Mouse (Mus musculus): ENCODE results near the gene Mnt.
A peak's percentile ranks its signal among the peaks of the same experiment; 100 is the strongest.

Mnt gene

DNA sequence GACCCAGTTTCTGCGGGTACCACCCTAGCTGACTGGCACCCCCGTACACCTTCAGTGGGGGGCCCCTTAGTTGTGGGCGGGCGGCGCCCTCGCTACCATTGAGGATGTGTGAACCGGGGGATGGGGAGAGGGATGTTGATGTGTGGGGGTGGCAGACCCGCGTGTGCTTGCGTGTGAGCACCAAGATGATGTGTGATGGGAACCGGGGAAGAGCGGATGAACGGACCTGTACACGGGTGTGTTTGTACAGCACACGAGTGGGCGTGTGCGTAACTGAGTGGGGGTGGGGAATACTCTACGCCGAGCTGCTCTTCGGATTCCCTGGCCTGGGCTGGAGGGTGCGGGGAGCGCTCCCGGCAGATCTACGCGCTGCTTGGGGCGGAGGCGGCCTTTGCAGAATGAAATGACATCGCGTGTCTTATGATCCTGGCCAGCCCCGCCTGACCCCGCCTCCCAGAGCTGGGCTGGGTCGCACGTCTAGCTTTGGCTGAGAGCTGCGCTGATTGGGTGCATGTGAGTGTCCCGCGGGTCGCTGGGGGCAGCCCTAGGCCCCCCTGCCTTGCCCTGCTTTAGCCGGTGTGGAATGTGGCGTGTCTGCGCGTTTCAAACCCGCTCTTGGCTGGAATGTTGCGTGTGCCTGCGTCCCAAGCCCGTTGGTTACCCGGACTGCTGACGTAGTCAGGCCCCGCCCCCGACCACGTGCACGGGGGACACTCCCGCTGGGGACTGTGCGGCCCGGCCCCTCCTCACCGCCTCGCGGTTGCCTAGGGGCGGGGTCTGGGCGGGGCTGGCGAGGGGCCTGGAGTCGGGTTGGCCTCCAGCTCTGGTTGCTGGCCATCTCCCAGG, 1.1 kb downstream of the Mnt start:
- peak; percentile 97 to 98 for DNase-seq (ENCODE audit: low spot score in 2 of 2)

- peak; percentile 65 to 74 for DNase-seq (ENCODE audit: low spot score in 2 of 2)
These were observed 1.9 kb downstream of the Mnt start for GRCm38 (mm10) chr11:74832503-74833143.

- DNase-seq (ENCODE audit: low spot score in 2 of 2), result no peak
These were observed 3.0 kb downstream of the Mnt start for GRCm38 (mm10) chr11:74833536-74834358.

GRCm38 (mm10) chr11:74834359-74834638, 3.6 kb downstream of the Mnt start:
- no peak for DNase-seq (ENCODE audit: low spot score in 2 of 2)

DNA sequence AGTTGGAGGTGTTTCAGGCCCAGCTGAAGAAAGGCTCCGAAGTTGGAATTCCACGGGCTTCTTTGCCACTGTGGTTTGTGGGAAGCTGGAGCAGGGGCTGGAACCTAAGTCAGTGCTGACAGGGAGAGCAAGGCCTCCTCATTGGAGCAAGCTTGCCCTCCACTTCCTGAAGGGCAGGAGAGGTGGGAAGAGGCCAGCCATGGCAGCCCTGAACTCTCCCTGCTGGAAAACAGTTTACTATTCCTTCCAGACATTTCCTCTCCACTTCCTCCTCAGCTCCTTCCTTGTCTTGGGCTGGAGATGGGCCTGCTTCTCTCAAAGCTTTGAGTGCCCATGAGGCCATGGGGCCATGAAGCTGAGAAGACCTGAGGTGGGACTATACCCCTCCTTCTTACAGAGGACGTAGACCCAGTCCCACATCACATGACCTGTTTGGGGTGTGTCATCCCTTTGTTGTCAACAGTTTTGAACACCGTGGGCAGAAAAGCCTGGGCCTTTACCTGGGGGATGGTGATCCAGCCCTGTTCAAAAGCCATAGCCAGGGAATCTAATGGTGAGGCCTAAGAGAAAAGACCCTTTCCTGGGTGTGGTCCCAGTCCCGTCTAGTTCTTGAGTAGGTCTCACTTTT, 4.0 kb downstream of the Mnt start:
- no peak for DNase-seq (ENCODE audit: low spot score in 2 of 2)

DNA sequence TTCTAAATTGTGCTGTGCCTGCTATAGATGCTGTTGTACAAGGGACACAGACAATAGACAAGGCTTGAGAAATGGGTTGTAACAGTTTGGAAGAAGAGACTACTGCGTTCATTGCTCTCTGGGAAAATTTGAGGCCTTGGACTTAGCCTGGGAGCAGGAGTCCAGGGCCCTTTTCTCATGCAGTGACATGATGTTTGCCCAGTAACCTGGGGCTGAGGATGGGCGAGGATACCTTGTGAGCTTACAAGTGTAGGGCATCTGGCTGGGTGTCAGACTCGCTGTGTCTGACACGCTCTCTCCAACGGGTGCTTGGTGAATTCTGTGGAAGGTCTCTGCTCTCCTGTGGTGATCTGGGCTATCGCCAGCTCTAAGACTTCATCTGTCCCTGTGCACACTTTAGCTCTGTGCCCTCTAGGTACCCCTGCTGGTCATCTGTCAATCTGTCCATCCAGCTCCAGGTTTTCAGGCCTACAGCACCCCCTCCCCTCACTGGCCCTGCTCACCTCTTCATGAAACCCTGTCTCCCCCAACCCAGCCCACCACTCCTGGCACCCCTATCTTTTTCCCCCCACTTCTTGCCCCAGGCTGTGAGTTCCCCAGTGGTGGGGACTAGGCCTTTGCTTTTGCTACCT, 5.0 kb downstream of the Mnt start:
- DNase-seq (ENCODE audit: low spot score in 2 of 2), result no peak

DNA sequence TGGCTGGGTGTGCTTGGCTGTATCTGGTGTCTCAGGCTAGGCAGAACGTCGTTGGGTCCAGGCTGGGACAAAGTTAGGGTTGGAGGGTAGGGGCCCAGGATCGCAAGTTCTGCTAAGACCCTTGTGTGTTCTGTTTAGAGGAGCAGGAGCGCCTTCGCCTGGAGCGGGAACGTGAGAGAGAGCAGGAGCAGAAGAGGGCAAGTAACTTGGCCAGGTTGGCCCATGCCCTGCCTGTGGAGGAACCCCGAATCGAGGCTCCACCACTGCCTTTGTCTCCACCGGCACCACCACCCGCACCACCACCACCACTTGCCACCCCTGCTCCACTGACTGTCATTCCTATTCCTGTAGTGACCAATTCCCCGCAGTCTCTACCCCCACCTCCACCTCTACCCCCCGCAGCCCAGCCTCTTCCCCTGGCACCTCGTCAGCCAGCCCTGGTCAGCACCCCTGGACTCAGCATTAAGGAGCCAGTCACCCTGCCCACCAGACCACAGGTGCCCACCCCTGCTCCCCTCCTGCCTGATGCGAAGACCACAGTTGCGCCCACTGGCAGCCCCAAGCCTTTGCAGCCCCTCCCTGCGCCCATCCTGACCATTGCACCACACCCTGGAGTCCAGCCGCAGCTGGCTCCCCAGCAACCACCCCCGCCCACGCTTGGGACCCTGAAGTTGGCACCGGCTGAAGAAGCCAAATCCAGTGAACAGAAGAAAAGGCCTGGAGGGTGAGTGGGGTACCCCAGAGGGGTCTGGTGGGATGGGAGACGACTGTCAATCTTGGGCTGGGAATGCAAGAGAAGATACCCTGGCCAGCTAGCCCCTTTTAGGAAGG, 5.7 kb downstream of the Mnt start:
- no peak for DNase-seq (ENCODE audit: low spot score in 2 of 2)

GRCm38 (mm10) chr11:74837056-74837693, 6.5 kb downstream of the Mnt start:
- no peak for DNase-seq (ENCODE audit: low spot score in 2 of 2)

GRCm38 (mm10) chr11:74837694-74838431, 7.1 kb downstream of the Mnt start:
- DNase-seq (ENCODE audit: low spot score in 2 of 2), result peak; percentile 97 to 98

DNA sequence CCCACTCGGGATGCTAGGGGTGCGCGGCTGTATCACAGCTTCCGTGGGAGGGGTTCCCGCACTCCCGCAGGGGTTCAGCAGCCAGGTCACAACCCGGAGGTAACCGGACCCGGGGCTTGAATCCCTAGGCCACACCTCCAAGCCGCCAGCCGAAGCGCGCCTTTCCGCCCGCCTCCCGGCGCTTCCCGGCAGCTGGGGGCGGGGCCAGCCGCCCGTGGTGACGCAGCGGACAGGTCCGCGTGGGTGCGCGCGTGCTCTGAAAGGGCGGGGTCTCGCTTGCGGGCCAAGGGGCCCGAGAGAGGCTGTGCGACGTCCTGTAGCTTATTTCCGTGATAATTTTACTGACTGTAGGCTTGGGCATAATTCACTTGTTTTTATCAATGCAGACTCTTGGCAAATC, 7.7 kb downstream of the Mnt start:
- peak; percentile 95 to 96 for DNase-seq (ENCODE audit: low spot score in 2 of 2)

- peak; percentile 71 to 77 for DNase-seq (ENCODE audit: low spot score in 2 of 2)
These were observed 8.3 kb downstream of the Mnt start for GRCm38 (mm10) chr11:74838971-74839370.

GRCm38 (mm10) chr11:74839860-74840715, 9.4 kb downstream of the Mnt start:
- DNase-seq (ENCODE audit: low spot score in 2 of 2), result no peak

- no peak for DNase-seq (ENCODE audit: low spot score in 2 of 2)
These were observed 10.0 kb downstream of the Mnt start for GRCm38 (mm10) chr11:74840739-74841138.

GRCm38 (mm10) chr11:74841366-74841765, 10.6 kb downstream of the Mnt start:
- no peak for DNase-seq (ENCODE audit: low spot score in 2 of 2)

- no peak for DNase-seq (ENCODE audit: low spot score in 2 of 2)
These were observed 11.3 kb downstream of the Mnt start for GRCm38 (mm10) chr11:74842045-74842444.

GRCm38 (mm10) chr11:74842656-74843434, 12.1 kb downstream of the Mnt start:
- no peak for DNase-seq (ENCODE audit: low spot score in 2 of 2)

GRCm38 (mm10) chr11:74843435-74843714, 12.7 kb downstream of the Mnt start:
- no peak for DNase-seq (ENCODE audit: low spot score in 2 of 2)

DNA sequence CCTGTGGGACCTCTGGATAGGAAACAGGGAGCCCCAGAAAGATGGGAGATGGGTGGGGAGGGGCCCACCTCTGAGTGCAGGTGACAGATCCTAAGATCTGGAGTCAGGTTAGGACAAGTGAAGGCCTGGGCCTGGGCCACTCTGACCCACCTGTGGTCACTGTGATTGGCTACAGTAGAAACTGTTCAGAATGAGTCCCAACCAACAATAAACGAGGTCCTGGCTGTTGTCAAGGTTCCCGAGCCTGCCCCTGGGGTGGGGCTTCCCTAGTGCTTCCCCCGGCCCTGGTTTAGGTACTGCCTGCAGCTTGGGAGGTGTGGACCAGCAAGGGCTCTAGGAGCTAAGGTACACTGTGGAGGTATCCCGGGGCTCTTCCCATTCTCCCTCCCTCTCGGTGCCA, 13.0 kb downstream of the Mnt start:
- DNase-seq (ENCODE audit: low spot score in 2 of 2), result no peak

All from spleen, postnatal 36 days (tissue).